Mouse (Mus musculus): ENCODE measurements at regions not wholly inside any gene's neighbourhood (a gene's known extent, or its start where the extent isn't known, plus 50 kb on each side); places are given as distances from the start of the nearest gene placed in this dataset.

DNA sequence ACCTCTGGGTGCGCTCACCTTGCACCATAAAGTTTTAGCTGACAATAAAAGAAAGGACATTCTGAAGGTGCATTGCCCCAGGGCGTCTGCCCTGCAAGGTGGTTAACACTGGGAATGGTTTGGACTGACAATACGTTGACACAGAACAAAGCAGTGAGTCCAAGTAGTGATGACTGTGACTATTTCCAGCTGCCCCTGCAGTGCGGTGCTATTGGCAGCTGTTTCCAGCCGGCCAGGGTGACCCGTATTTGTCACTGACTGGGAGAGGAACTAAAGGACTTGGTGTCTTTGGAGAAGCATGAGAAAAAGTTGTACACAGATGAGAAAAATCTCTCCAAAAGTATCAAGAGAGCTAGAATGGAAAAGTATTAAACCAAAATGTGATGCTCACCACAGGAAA lies 52.0 kb upstream of the Vtcn1 start:
- TF ChIP-seq NANOG (IDR thresholded peaks at IDR 0.05; ENCODE audit: borderline replicate concordance, low read length) (no peak), CTCF (conservative IDR thresholded peaks at IDR 0.05; ENCODE audit: low read length) (no peak), POU5F1 (IDR thresholded peaks at IDR 0.05; ENCODE audit: borderline replicate concordance, low read length) (no peak)
- Histone ChIP-seq H3K4me3 (replicated peaks; ENCODE audit: low read length) (no peak overlapping the region), H3K9me3 (ENCODE audit: low read length) (no peaks in the 10 kb centered on the region), H3K36me3 (ENCODE audit: insufficient read depth, low read length) (no peaks in the 10 kb centered on the region), H3K4me1 (replicated peaks; ENCODE audit: low read depth, low read length) (peaks cover 24% of the 10 kb centered on the region), H3K27me3 (ENCODE audit: insufficient read depth, low read length) (no peaks in the 10 kb centered on the region)

DNA sequence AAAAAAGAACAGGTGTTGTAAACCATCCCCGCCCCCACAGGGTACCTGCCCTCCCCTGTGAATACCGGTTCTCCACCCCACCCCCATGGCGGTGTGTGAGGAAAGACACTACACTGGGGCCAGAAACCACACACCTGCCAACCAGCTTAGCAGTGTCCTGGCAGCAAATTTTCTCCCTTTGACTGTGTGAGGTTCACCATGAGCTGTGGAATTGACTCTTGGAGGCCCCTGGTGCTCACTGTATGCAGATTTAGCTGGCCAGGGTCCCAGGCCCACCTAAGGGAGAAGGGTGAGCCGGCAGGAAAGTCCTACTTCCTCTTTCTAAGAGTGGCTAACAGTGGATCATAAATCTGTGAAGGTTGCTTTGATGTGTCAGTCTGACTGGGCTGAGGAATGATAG lies 53.9 kb upstream of the Vtcn1 start:
- TF ChIP-seq POU5F1 (IDR thresholded peaks at IDR 0.05; ENCODE audit: borderline replicate concordance, low read length) (no peak), CTCF (conservative IDR thresholded peaks at IDR 0.05; ENCODE audit: low read length) (no peak), NANOG (IDR thresholded peaks at IDR 0.05; ENCODE audit: borderline replicate concordance, low read length) (no peak)
- Histone ChIP-seq H3K27me3 (ENCODE audit: insufficient read depth, low read length) (no peaks in the 10 kb centered on the region), H3K4me1 (replicated peaks; ENCODE audit: low read depth, low read length) (peaks cover 31% of the 10 kb centered on the region), H3K4me3 (replicated peaks; ENCODE audit: low read length) (no peak overlapping the region), H3K9me3 (ENCODE audit: low read length) (no peaks in the 10 kb centered on the region), H3K36me3 (ENCODE audit: insufficient read depth, low read length) (no peaks in the 10 kb centered on the region)

DNA sequence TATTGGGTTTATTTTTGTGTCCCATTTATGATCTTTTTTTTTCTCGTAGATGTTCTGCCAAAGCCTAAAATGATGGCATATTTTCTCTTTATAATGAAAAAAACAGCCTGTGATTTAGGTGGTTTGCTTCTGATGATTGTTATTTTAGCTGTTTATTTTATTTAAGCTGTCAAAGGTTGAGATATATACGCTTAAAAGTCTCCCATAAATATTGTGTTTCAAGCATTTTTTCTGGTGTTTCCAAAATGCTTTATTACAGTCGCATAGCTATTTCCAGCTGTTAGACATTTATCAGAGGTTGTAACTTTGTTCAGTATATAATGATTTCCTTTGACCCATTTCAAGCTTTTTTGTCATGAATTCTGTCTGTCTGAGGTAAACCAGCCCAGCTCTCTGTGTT lies 54.4 kb upstream of the Vtcn1 start:
- no peaks in the 10 kb centered on the region for H3K9me3 ChIP-seq (ENCODE audit: low read length)
- H3K4me3 ChIP-seq (replicated peaks; ENCODE audit: low read length), result no peak overlapping the region
- H3K4me1 ChIP-seq (replicated peaks; ENCODE audit: low read depth, low read length), result peaks cover 31% of the 10 kb centered on the region
- no peak for TF ChIP-seq NANOG (IDR thresholded peaks at IDR 0.05; ENCODE audit: borderline replicate concordance, low read length)
- no peak for TF ChIP-seq POU5F1 (IDR thresholded peaks at IDR 0.05; ENCODE audit: borderline replicate concordance, low read length)
- no peak for TF ChIP-seq CTCF (conservative IDR thresholded peaks at IDR 0.05; ENCODE audit: low read length)
- H3K36me3 ChIP-seq (ENCODE audit: insufficient read depth, low read length), result no peaks in the 10 kb centered on the region
- H3K27me3 ChIP-seq (ENCODE audit: insufficient read depth, low read length), result no peaks in the 10 kb centered on the region

DNA sequence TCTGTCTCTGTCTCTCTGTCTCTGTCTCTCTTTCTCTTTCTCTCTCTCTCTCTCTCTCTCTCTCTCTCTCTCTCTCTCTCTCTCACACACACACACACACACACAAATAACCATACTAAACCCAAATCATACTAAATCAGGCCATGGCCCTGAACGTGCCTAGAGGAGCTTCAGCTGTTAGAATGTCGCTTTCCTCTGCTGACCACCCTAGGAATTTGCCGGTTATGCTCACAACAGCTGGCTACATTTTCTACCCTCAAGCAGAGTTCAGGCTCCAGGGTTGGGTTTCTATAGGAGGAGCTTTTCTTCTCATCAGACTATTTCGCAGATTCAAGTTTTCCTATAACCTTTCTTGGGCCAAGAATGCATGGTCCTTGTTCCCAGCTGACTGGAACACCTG lies 56.1 kb upstream of the Vtcn1 start:
- TF ChIP-seq POU5F1 (IDR thresholded peaks at IDR 0.05; ENCODE audit: borderline replicate concordance, low read length) (no peak), CTCF (conservative IDR thresholded peaks at IDR 0.05; ENCODE audit: low read length) (no peak), NANOG (IDR thresholded peaks at IDR 0.05; ENCODE audit: borderline replicate concordance, low read length) (no peak)
- no peaks in the 10 kb centered on the region for H3K9me3 ChIP-seq (ENCODE audit: low read length)
- H3K4me1 ChIP-seq (replicated peaks; ENCODE audit: low read depth, low read length), result peaks cover 31% of the 10 kb centered on the region
- no peaks in the 10 kb centered on the region for H3K36me3 ChIP-seq (ENCODE audit: insufficient read depth, low read length)
- H3K27me3 ChIP-seq (ENCODE audit: insufficient read depth, low read length), result no peaks in the 10 kb centered on the region
- H3K4me3 ChIP-seq (replicated peaks; ENCODE audit: low read length), result no peak overlapping the region

DNA sequence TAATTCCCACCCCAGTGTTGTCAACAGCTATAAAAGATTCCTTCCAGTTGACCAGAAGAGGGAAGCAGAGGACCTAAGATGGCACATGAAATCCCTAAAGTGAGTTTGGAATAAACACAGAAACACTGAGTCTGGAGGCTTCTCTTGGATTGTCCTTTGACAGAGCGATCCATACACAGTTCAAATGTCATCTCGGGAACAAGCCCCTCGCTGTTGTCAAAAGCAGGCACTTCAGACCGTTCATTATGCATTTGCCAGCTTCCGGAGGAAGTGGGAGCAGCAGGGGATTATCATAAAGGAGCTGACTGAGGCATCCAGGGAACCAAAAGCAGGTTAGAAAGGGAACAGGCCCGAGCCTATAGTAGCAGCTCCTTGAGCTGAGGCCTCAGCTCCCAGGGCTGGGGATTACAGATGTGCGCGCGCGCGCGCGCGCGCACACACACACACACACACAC lies 57.1 kb upstream of the Vtcn1 start:
- H3K36me3 ChIP-seq (ENCODE audit: insufficient read depth, low read length), result no peaks in the 10 kb centered on the region
- H3K4me1 ChIP-seq (replicated peaks; ENCODE audit: low read depth, low read length), result peaks cover 24% of the 10 kb centered on the region
- H3K4me3 ChIP-seq (replicated peaks; ENCODE audit: low read length), result no peak overlapping the region
- TF ChIP-seq POU5F1 (IDR thresholded peaks at IDR 0.05; ENCODE audit: borderline replicate concordance, low read length) (no peak), CTCF (conservative IDR thresholded peaks at IDR 0.05; ENCODE audit: low read length) (peak; percentile 18; the same call in 1 of the 2 replicates)
- H3K9me3 ChIP-seq (ENCODE audit: low read length), result no peaks in the 10 kb centered on the region
- no peaks in the 10 kb centered on the region for H3K27me3 ChIP-seq (ENCODE audit: insufficient read depth, low read length)

DNA sequence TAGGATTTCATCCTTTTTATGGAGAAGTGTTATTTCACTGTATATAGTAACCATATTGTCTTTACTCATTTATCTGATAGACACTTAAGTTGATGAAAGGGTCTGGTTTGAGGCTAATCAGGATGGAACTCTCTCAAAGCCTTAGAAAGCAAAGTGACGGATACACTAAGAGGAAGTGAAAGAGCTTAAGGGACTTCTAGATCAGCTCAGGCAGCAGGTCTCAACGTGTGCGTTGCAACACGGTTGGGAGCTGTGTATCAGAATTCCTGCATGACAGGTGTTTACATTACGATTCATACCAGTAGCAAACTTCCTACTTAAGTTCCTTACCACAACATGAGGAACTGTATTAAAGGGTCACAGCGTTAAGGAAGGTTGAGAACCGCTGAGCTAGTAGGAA lies 59.9 kb upstream of the Vtcn1 start:
- Histone ChIP-seq H3K4me1 (replicated peaks; ENCODE audit: low read depth, low read length) (peaks cover 13% of the 10 kb centered on the region), H3K9me3 (ENCODE audit: low read length) (no peaks in the 10 kb centered on the region)
- no peak for TF ChIP-seq CTCF (conservative IDR thresholded peaks at IDR 0.05; ENCODE audit: low read length)
- TF ChIP-seq NANOG (IDR thresholded peaks at IDR 0.05; ENCODE audit: borderline replicate concordance, low read length), result no peak
- TF ChIP-seq POU5F1 (IDR thresholded peaks at IDR 0.05; ENCODE audit: borderline replicate concordance, low read length), result no peak

DNA sequence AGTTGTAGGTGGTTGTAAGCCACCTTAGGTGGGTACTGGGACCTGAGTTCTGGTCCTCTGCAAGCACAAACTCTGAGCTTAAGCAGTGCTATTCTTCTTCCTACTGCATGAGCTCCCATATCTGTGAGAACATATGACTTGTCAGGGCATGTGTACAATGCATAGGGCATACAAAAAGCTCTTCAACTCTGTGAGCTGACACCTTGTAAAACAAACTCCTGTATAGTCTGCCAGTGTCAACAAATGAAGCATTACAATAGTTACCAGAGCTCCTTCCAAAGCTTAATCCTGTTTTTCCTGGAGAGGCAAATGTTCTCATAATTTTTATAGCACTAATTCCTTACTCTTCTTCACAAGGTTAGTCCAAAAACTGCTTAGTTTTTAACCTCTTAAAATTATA lies 62.4 kb upstream of the Vtcn1 start:
- H3K27me3 ChIP-seq (ENCODE audit: insufficient read depth, low read length), result no peaks in the 10 kb centered on the region
- no peak overlapping the region for H3K4me3 ChIP-seq (replicated peaks; ENCODE audit: low read length)
- H3K36me3 ChIP-seq (ENCODE audit: insufficient read depth, low read length), result no peaks in the 10 kb centered on the region
- H3K4me1 ChIP-seq (replicated peaks; ENCODE audit: low read depth, low read length), result 0 out of 2 replicates have a peak, but pooled peaks cover 4% of the 10 kb centered on the region
- no peaks in the 10 kb centered on the region for H3K9me3 ChIP-seq (ENCODE audit: low read length)
- TF ChIP-seq POU5F1 (IDR thresholded peaks at IDR 0.05; ENCODE audit: borderline replicate concordance, low read length), result no peak
- TF ChIP-seq CTCF (conservative IDR thresholded peaks at IDR 0.05; ENCODE audit: low read length), result no peak
- no peak for TF ChIP-seq NANOG (IDR thresholded peaks at IDR 0.05; ENCODE audit: borderline replicate concordance, low read length)

More for the DNA sequence above, 59.9 kb upstream of the Vtcn1 start:
- Histone ChIP-seq H3K36me3 (ENCODE audit: insufficient read depth, low read length) (no peaks in the 10 kb centered on the region), H3K4me3 (replicated peaks; ENCODE audit: low read length) (no peak overlapping the region), H3K27me3 (ENCODE audit: insufficient read depth, low read length) (no peaks in the 10 kb centered on the region)

DNA sequence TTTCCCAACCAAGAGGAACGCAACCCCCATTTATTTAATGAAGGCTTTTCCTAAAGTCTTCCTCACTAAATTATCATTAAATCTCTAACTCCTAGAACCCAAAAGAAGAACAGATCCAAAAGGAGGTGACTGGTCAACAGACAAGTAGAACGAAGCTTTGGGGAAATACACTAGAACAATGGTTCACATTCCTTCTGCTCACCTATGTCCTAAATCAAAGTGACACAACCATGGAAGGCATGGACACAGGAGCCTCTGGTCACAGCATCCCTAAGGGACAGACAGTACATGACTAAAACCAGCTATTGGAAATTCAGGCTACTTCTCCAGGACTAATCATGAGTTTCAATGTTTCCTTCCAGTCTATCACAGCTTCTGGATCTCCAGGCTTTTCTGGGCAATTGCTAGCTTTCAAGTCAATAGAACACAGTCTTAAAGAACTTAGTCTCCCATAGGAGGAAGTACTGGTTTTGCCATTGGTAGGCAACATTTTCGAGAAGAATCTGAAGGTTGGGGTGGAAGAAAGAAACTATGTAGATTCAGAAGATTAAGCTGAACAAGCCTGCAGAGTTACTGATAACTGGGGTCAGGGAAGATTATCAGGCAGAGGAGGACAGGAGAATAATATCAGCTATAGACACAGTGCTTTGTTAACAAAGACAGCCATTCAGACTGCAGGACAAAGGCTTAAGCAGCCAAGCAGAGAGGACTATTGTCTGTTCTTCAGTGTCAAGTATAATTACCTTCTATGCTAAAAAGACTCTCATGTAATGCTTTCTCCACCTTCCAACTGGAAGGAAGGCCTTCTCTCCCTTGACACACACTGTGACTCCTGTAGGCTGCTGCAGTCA lies 65.9 kb upstream of the Vtcn1 start:
- Histone ChIP-seq H3K4me1 (replicated peaks; ENCODE audit: low read depth, low read length) (0 out of 2 replicates have a peak, but pooled peaks cover 3% of the 10 kb centered on the region), H3K9me3 (ENCODE audit: low read length) (no peaks in the 10 kb centered on the region), H3K4me3 (replicated peaks; ENCODE audit: low read length) (no peak overlapping the region), H3K36me3 (ENCODE audit: insufficient read depth, low read length) (no peaks in the 10 kb centered on the region), H3K27me3 (ENCODE audit: insufficient read depth, low read length) (no peaks in the 10 kb centered on the region)
- TF ChIP-seq NANOG (IDR thresholded peaks at IDR 0.05; ENCODE audit: borderline replicate concordance, low read length), result no peak
- TF ChIP-seq POU5F1 (IDR thresholded peaks at IDR 0.05; ENCODE audit: borderline replicate concordance, low read length), result no peak
- no peak for TF ChIP-seq CTCF (conservative IDR thresholded peaks at IDR 0.05; ENCODE audit: low read length)

Measured in E14TG2a.4 (cell line).